Mouse (Mus musculus): ENCODE measurements at regions not wholly inside any gene's neighbourhood (a gene's known extent, or its start where the extent isn't known, plus 50 kb on each side); places are given as distances from the start of the nearest gene placed in this dataset.

GRCm38 (mm10) chr9:122595120-122595943, 151.8 kb upstream of the Topaz1 start:
- TF ChIP-seq CTCF (IDR thresholded peaks at IDR 0.05; ENCODE audit: low read depth, low read length) (no peak), POLR2A (IDR thresholded peaks at IDR 0.05; ENCODE audit: insufficient read depth, low read length) (no peak)
